Mouse (Mus musculus) small intestine, adult 2 months (tissue): ENCODE measurements at regions not wholly inside any gene's neighbourhood (a gene's known extent, or its start where the extent isn't known, plus 50 kb on each side); places are given as distances from the start of the nearest gene placed in this dataset.

Source experiments
- CTCF ChIP-seq: fragments of 200-500 bp; IDR thresholded peaks from 2 replicates; pipeline ENCODE4 v1.5.1; 2012; ENCODE audit warnings: low read depth, mild to moderate bottlenecking, control low read depth, inconsistent platforms, low read length, moderate library complexity, mixed read lengths; ENCODE audit not compliant: insufficient replicate concordance, insufficient read length; ENCODE audit errors: extremely low read depth
- POLR2A ChIP-seq: fragments of 200-500 bp; IDR thresholded peaks from 2 replicates; pipeline ENCODE4 v1.6.1; 2012; ENCODE audit warnings: low read depth, mild to moderate bottlenecking, control low read depth, inconsistent platforms, low read length, moderate library complexity

DNA sequence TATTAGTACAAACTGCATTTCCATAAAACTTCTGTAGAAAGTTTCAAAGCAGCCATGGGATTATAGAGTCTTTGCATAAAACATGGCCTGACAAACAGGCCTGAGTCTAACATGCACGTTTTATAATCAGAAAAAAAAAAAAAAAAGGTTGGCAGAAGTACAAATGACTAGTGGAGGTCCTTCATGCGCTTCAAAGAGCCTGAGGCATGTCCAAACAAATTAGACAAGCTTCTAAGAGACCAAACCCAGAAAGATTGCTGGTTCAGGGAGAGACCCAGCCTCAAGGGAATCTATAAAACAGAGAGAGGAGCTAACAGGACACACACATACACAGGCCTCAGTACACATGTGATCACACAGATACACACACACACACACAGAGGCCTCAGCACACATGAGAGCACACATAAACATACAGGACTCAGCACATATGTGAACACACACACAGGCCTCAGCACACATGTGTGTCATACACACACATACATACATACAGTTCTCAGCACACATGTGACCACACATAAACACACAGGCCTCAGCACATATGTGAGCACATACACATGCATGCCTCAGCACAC is 57.0 kb upstream of the Gnaq start:
- no peak for TF ChIP-seq CTCF
- no peak for TF ChIP-seq POLR2A
